Mouse (Mus musculus) hematopoietic stem cell, adult 5-6 weeks (primary cell): ENCODE measurements around the gene Ddx52. TPM values are rescaled to one million over a fixed set of nuclear protein-coding genes. Genes with fewer than 3 reads are reported as not detected.

Source experiments
- ATAC-seq, 2 experiments: fragments of 125-278 bp in 1 of 2; replicated peaks in 1 of 2; 2 replicates each; pipeline ENCODE4 v1.8.0; 2016 to 2017; ENCODE audit warnings: inconsistent platforms in 2 of 2, mild to moderate bottlenecking in 2 of 2, moderate number of reproducible peaks in 2 of 2, low read depth in 1 of 2, moderate TSS enrichment in 1 of 2; ENCODE audit not compliant: low FRiP score in 2 of 2, poor library complexity in 2 of 2, severe bottlenecking in 2 of 2, insufficient read depth in 1 of 2, low TSS enrichment in 1 of 2
- total RNA-seq: library from RNA; stranded (forward); fragments of 172-1452, 232-1000 nt; gene quantifications from 2 replicates; pipeline ENCODE4 v1.2.3, GENCODE M21; 2017

Ddx52 gene
- total RNA-seq, 1 experiment from 2014 or later, result 90.3 TPM

- ATAC-seq, result no peak
Measured at GRCm38 (mm10) chr11:83999411-83999915, 57.6 kb downstream of the Ddx52 start.

GRCm38 (mm10) chr11:84001257-84001656, 59.4 kb downstream of the Ddx52 start:
- no peak for ATAC-seq

DNA sequence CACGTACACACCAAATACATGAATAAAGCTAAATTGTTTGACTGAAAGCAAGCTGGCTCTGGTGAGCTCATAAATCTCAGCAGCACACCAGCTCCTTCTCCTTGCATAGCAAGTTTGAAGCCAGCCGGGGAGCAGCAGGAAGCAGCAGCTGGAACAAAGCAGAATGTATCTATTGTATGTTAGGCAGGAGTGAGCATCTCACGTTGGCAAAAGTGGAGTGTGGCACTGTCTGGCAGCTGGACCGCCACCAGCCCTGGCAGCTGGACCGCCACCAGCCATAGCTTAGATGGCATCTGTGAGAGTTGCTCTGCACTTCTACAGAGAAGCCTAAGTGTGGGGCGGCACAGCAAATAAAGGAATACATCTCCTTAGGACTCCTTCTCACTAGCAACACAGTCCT, 62.1 kb downstream of the Ddx52 start:
- ATAC-seq, result no peak

GRCm38 (mm10) chr11:84009001-84009400, 67.1 kb downstream of the Ddx52 start:
- ATAC-seq, result no peak

- ATAC-seq, result no peak
Measured at GRCm38 (mm10) chr11:84010411-84010810, 68.5 kb downstream of the Ddx52 start.

GRCm38 (mm10) chr11:84011050-84011449, 69.2 kb downstream of the Ddx52 start:
- ATAC-seq, result no peak

DNA sequence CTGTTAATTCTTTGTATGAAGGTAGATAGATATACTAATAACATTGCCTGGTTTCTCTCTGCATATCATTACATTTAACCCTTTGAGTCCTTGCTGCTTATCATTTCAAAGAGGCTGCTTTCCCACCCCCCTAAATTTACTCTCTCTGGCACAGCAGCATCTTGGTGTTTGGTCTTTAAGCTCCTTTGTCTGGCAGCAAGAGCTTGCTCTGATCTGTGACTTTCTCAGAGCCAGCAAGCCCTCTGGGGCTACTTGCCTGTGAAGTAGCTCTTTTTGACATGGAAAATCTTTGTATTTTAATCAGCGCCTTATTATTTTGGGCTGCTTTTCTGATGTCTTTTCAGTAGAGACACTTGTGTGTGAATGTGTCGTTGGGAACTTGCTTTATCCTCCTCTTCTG, 69.7 kb downstream of the Ddx52 start:
- ATAC-seq, result no peak

Other genes with a start within 250 kb of the Ddx52 start
- gene Wfdc17, start 238.1 kb upstream of the Ddx52 start, total RNA-seq, result 54.2 and 80.5 TPM in 2 replicates
- gene Wfdc18, start 233.0 kb upstream of the Ddx52 start, total RNA-seq, result 6.6 and 15.4 TPM in 2 replicates
- 44.6 and 220 TPM in 2 replicates for gene Wfdc21, start 195.1 kb upstream of the Ddx52 start, total RNA-seq
- gene Heatr6, start 188.4 kb upstream of the Ddx52 start, total RNA-seq, result 14.7 and 16.0 TPM in 2 replicates
- not detected in 2 replicates for gene Hnf1b, start 92.0 kb upstream of the Ddx52 start, total RNA-seq
- 17.0 and 18.2 TPM in 2 replicates for gene Synrg, start 22.4 kb downstream of the Ddx52 start, total RNA-seq
- 1.0 TPM in 1 of 2 replicates, not detected in the other for gene Dusp14, start 127.2 kb downstream of the Ddx52 start, total RNA-seq
- 21.5 and 25.0 TPM in 2 replicates for gene Tada2a, start 187.5 kb downstream of the Ddx52 start, total RNA-seq
- 33.3 and 34.9 TPM in 2 replicates for gene Acaca, start 187.6 kb downstream of the Ddx52 start, total RNA-seq
- not detected in 2 replicates for gene Gm11437, start 225.4 kb downstream of the Ddx52 start, total RNA-seq